Mouse (Mus musculus): ENCODE data around the gene Ubiad1. TPM values are rescaled to one million over a fixed set of nuclear protein-coding genes. Genes with fewer than 3 reads are reported as not detected.

The Ubiad1 gene
- polyA plus RNA-seq, 1 experiment from 2014 or later = 20.4 TPM

GRCm38 (mm10) chr4:148434554-148434953 lies 10.0 kb downstream of the Ubiad1 start:
- H3K27ac ChIP-seq (ENCODE audit: low read length) = no peak overlapping the region
- no peak overlapping the region for H3K9ac ChIP-seq (replicated peaks; ENCODE audit: low read depth, low read length)
- H3K4me2 ChIP-seq (ENCODE audit: low read length) = no peak overlapping the region
- ATAC-seq = no peak
- H3K27me3 ChIP-seq (replicated peaks; ENCODE audit: control insufficient read depth, insufficient read depth, low read length) = no peaks in the 10 kb centered on the region
- 90% methylated on average over 4 of the region's 4 CpGs for WGBS
- no peaks in the 10 kb centered on the region for H3K9me3 ChIP-seq (ENCODE audit: control insufficient read depth, low read length)
- H3K4me3 ChIP-seq (replicated peaks; ENCODE audit: low read length) = no peak overlapping the region
- H3K36me3 ChIP-seq (ENCODE audit: control insufficient read depth, insufficient read depth) = no peaks in the 10 kb centered on the region
- H3K4me1 ChIP-seq (replicated peaks; ENCODE audit: control insufficient read depth, insufficient read depth, low read length) = peaks cover 14% of the 10 kb centered on the region

DNA sequence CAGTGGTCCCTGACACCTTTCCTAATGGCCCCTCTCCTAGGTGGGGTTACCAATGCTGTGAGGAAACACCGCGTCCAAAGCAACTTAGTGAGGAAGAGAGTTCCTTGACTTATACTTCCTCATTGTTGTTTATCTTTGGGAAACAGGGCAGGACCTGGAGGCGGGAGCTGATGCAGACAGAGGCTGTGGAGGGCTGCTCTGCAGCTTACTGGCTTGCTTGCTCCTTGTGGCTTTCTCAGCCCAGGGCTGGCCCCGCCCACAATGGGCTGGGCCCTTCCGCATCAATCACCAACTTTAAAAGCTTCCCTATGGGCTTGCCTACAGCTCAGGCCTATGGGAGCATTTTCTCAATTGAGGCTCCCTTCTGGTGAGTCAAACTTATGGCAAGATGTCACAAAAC lies 10.8 kb downstream of the Ubiad1 start:
- Histone ChIP-seq H3K4me1 (replicated peaks; ENCODE audit: control insufficient read depth, insufficient read depth, low read length) (peaks cover 14% of the 10 kb centered on the region), H3K4me2 (ENCODE audit: low read length) (no peak overlapping the region), H3K27ac (ENCODE audit: low read length) (no peak overlapping the region), H3K4me3 (replicated peaks; ENCODE audit: low read length) (no peak overlapping the region), H3K9me3 (ENCODE audit: control insufficient read depth, low read length) (no peaks in the 10 kb centered on the region), H3K9ac (replicated peaks; ENCODE audit: low read depth, low read length) (no peak overlapping the region), H3K27me3 (replicated peaks; ENCODE audit: control insufficient read depth, insufficient read depth, low read length) (no peaks in the 10 kb centered on the region), H3K36me3 (ENCODE audit: control insufficient read depth, insufficient read depth) (no peaks in the 10 kb centered on the region)
- WGBS = 87% methylated on average over 5 of the region's 5 CpGs
- ATAC-seq = no peak

- no peak for ATAC-seq
- peaks cover 14% of the 10 kb centered on the region for H3K4me1 ChIP-seq (replicated peaks; ENCODE audit: control insufficient read depth, insufficient read depth, low read length)
- H3K4me2 ChIP-seq (ENCODE audit: low read length) = no peak overlapping the region
- H3K36me3 ChIP-seq (ENCODE audit: control insufficient read depth, insufficient read depth) = no peaks in the 10 kb centered on the region
- no peak overlapping the region for H3K9ac ChIP-seq (replicated peaks; ENCODE audit: low read depth, low read length)
- no peak overlapping the region for H3K27ac ChIP-seq (ENCODE audit: low read length)
- no peaks in the 10 kb centered on the region for H3K27me3 ChIP-seq (replicated peaks; ENCODE audit: control insufficient read depth, insufficient read depth, low read length)
- H3K4me3 ChIP-seq (replicated peaks; ENCODE audit: low read length) = no peak overlapping the region
- 86% methylated on average over 18 of the region's 18 CpGs for WGBS
- H3K9me3 ChIP-seq (ENCODE audit: control insufficient read depth, low read length) = no peaks in the 10 kb centered on the region
Measured at GRCm38 (mm10) chr4:148433336-148433735, 11.2 kb downstream of the Ubiad1 start.

GRCm38 (mm10) chr4:148432488-148432887 lies 12.1 kb downstream of the Ubiad1 start:
- H3K27ac ChIP-seq (ENCODE audit: low read length) = no peak overlapping the region
- WGBS = 93% methylated on average over 4 of the region's 4 CpGs
- H3K36me3 ChIP-seq (ENCODE audit: control insufficient read depth, insufficient read depth) = no peaks in the 10 kb centered on the region
- H3K9ac ChIP-seq (replicated peaks; ENCODE audit: low read depth, low read length) = no peak overlapping the region
- H3K4me1 ChIP-seq (replicated peaks; ENCODE audit: control insufficient read depth, insufficient read depth, low read length) = peaks cover 17% of the 10 kb centered on the region
- no peak overlapping the region for H3K4me2 ChIP-seq (ENCODE audit: low read length)
- no peaks in the 10 kb centered on the region for H3K9me3 ChIP-seq (ENCODE audit: control insufficient read depth, low read length)
- no peak for ATAC-seq
- no peak overlapping the region for H3K4me3 ChIP-seq (replicated peaks; ENCODE audit: low read length)
- H3K27me3 ChIP-seq (replicated peaks; ENCODE audit: control insufficient read depth, insufficient read depth, low read length) = no peaks in the 10 kb centered on the region

- Histone ChIP-seq H3K4me1 (replicated peaks; ENCODE audit: control insufficient read depth, insufficient read depth, low read length) (peaks cover 14% of the 10 kb centered on the region), H3K9me3 (ENCODE audit: control insufficient read depth, low read length) (no peaks in the 10 kb centered on the region), H3K4me2 (ENCODE audit: low read length) (no peak overlapping the region), H3K4me3 (replicated peaks; ENCODE audit: low read length) (no peak overlapping the region), H3K27ac (ENCODE audit: low read length) (no peak overlapping the region), H3K9ac (replicated peaks; ENCODE audit: low read depth, low read length) (no peak overlapping the region), H3K36me3 (ENCODE audit: control insufficient read depth, insufficient read depth) (no peaks in the 10 kb centered on the region), H3K27me3 (replicated peaks; ENCODE audit: control insufficient read depth, insufficient read depth, low read length) (no peaks in the 10 kb centered on the region)
- no peak for ATAC-seq
- 86% methylated on average over 11 of the region's 11 CpGs for WGBS
Measured at GRCm38 (mm10) chr4:148430880-148431519, 13.6 kb downstream of the Ubiad1 start.

- Histone ChIP-seq H3K4me2 (ENCODE audit: low read length) (no peak overlapping the region), H3K36me3 (ENCODE audit: control insufficient read depth, insufficient read depth) (no peaks in the 10 kb centered on the region), H3K9me3 (ENCODE audit: control insufficient read depth, low read length) (no peaks in the 10 kb centered on the region), H3K27ac (ENCODE audit: low read length) (no peak overlapping the region), H3K9ac (replicated peaks; ENCODE audit: low read depth, low read length) (no peak overlapping the region), H3K4me1 (replicated peaks; ENCODE audit: control insufficient read depth, insufficient read depth, low read length) (peaks cover 6% of the 10 kb centered on the region; the same call in 1 of the 2 replicates), H3K4me3 (replicated peaks; ENCODE audit: low read length) (no peak overlapping the region), H3K27me3 (replicated peaks; ENCODE audit: control insufficient read depth, insufficient read depth, low read length) (no peaks in the 10 kb centered on the region)
- ATAC-seq = peak; percentile 62
- 16% methylated on average over 6 of the region's 6 CpGs for WGBS
Measured at GRCm38 (mm10) chr4:148429686-148430085, 14.9 kb downstream of the Ubiad1 start.

GRCm38 (mm10) chr4:148429121-148429520 lies 15.4 kb downstream of the Ubiad1 start:
- no peaks in the 10 kb centered on the region for H3K27me3 ChIP-seq (replicated peaks; ENCODE audit: control insufficient read depth, insufficient read depth, low read length)
- no peaks in the 10 kb centered on the region for H3K36me3 ChIP-seq (ENCODE audit: control insufficient read depth, insufficient read depth)
- H3K4me2 ChIP-seq (ENCODE audit: low read length) = no peak overlapping the region
- ATAC-seq = no peak
- H3K9me3 ChIP-seq (ENCODE audit: control insufficient read depth, low read length) = no peaks in the 10 kb centered on the region
- peaks cover 6% of the 10 kb centered on the region; the same call in 1 of the 2 replicates for H3K4me1 ChIP-seq (replicated peaks; ENCODE audit: control insufficient read depth, insufficient read depth, low read length)
- no peak overlapping the region for H3K27ac ChIP-seq (ENCODE audit: low read length)
- H3K9ac ChIP-seq (replicated peaks; ENCODE audit: low read depth, low read length) = no peak overlapping the region
- WGBS = 84% methylated on average over 11 of the region's 11 CpGs
- H3K4me3 ChIP-seq (replicated peaks; ENCODE audit: low read length) = no peak overlapping the region

DNA sequence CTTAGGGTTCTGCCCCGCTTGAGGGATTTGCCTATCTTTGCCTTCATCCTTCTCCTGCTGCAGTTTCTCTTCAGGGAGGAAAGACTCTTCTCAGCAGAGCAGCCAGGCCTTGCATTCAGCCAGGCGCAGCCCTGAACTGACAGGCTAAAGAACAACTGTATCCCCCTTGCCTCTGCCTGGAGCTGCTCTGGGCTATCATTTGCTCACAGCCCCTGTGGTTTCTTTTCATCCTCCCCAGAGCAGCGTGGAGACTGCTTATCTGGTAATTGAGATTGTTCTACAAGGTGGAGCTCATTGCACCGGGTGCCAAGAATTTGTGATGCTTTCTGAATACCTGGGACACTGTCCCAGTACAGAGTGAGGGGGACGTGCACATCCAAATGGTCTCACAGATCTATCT lies 16.0 kb downstream of the Ubiad1 start:
- 81% methylated on average over 5 of the region's 5 CpGs for WGBS
- H3K27me3 ChIP-seq (replicated peaks; ENCODE audit: control insufficient read depth, insufficient read depth, low read length) = no peaks in the 10 kb centered on the region
- H3K9ac ChIP-seq (replicated peaks; ENCODE audit: low read depth, low read length) = no peak overlapping the region
- no peak overlapping the region for H3K27ac ChIP-seq (ENCODE audit: low read length)
- H3K4me2 ChIP-seq (ENCODE audit: low read length) = no peak overlapping the region
- no peak overlapping the region for H3K4me3 ChIP-seq (replicated peaks; ENCODE audit: low read length)
- ATAC-seq = no peak
- no peaks in the 10 kb centered on the region for H3K36me3 ChIP-seq (ENCODE audit: control insufficient read depth, insufficient read depth)
- H3K9me3 ChIP-seq (ENCODE audit: control insufficient read depth, low read length) = no peaks in the 10 kb centered on the region
- peaks cover 6% of the 10 kb centered on the region; the same call in 1 of the 2 replicates for H3K4me1 ChIP-seq (replicated peaks; ENCODE audit: control insufficient read depth, insufficient read depth, low read length)

DNA sequence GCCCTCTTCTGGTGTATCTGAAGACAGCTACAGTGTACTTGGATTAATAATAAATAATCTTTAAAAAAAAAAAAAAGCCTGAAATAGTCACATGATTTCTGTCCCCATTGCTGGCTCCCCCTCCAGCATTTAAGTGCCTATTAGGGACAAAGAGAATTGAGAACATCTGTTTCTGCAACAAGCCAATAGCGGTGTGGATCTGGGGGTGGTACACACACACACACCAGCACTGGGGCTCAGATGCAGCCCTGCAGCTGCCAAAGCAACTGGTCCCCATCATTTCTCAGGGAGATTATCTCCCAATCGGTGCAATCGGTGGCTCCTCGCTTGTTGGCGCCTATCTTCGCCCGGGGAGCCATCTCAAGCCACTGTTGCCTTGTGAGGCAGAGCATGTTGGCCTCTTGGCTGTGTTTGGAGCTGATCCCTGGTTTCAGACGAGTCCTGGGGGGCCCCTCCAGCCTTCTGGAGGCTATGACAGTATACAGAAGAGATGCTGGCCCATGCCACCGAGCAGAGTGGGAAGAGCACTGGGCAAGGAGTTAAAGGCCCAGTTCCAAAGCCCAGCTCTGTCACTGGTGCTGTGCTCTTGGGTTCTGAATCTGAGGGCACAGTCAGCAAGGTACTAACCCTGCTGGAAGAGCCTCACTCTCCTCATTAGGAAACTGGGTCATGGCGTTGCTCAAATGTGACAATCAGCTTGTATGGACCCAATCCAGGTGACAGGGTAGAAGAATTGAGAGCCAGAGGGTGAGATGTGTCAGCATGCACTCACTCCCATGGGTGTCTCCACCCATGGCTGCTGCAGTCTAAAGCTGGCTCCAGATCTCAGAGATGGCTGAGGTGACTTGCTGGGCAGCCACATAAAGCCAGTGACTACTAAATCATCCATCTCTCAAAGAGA lies 17.4 kb downstream of the Ubiad1 start:
- WGBS = 71% methylated on average over 10 of the region's 10 CpGs
- H3K9me3 ChIP-seq (ENCODE audit: control insufficient read depth, low read length) = no peaks in the 10 kb centered on the region
- no peak for ATAC-seq

More for the DNA sequence above, 17.4 kb downstream of the Ubiad1 start:
- no peaks in the 10 kb centered on the region for H3K36me3 ChIP-seq (ENCODE audit: control insufficient read depth, insufficient read depth)
- H3K4me3 ChIP-seq (replicated peaks; ENCODE audit: low read length) = no peak overlapping the region
- no peak overlapping the region for H3K27ac ChIP-seq (ENCODE audit: low read length)
- H3K4me2 ChIP-seq (ENCODE audit: low read length) = no peak overlapping the region
- no peaks in the 10 kb centered on the region for H3K27me3 ChIP-seq (replicated peaks; ENCODE audit: control insufficient read depth, insufficient read depth, low read length)
- peaks cover 6% of the 10 kb centered on the region; the same call in 1 of the 2 replicates for H3K4me1 ChIP-seq (replicated peaks; ENCODE audit: control insufficient read depth, insufficient read depth, low read length)
- no peak overlapping the region for H3K9ac ChIP-seq (replicated peaks; ENCODE audit: low read depth, low read length)

Data from forebrain, embryonic 16.5 days (tissue).